Mouse (Mus musculus) kidney, adult 9 months (tissue): ENCODE data around the gene Aig1.

ENCODE experiments used
- DNase-seq: peaks from one replicate; pipeline ENCODE4 v3.0.0; 2022

Aig1 gene

DNA sequence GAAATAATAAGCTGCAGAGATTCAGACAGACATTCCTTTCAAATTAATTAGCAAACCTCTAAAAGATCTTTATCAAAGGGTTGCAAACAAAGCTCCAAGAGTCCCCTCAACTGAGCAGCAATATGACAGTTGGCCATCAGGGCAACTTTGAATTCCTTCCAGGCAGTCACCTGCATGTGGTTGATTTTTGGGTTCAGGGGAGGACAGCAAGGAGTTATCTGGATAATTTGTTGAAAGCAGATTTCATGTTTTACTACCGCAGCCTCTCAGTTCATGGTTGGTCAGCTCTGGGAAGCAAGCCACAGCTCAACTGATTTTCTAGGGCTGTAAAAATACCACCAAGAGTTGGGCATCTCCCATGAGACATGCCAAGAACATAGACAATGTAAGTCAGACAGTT is 98.1 kb downstream of the Aig1 start:
- DNase-seq: no peak

DNA sequence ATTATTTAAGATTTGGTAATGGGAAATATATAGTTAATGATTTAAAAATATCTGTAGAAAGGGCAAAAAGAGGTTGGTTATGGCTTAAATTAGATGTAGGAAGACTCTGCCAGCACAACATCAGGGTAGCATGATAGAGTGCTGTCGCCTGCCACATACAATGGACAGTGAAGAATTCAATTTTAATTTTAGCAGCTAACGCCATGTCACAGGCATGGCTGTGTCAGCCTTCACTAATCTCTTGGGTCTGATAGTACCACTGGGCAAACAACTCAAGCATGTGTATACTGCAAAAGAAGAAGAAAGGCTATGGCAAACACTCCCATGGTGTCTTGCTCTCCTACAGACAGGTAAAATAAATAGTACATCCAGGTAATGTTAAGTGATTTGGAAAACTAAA is 99.0 kb downstream of the Aig1 start:
- no peak for DNase-seq

DNA sequence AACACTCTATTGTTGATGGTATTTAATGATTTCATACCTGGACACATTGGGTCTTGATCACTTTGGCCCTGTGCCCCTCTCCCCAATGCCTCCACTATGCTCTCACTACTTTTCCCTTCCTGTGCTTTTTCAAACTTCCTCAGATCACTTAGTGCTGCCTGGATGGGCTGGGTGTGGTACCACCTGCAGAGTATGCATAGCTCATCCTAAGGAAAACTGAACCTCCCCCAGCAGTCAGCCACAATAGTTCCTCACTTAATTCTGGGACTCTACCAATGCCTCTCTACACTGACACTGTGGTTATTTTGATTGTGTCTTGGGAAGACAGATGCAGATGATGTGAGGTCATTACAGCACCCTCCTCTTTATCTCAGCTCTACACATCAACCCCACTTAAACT is 99.9 kb downstream of the Aig1 start:
- DNase-seq: no peak

DNA sequence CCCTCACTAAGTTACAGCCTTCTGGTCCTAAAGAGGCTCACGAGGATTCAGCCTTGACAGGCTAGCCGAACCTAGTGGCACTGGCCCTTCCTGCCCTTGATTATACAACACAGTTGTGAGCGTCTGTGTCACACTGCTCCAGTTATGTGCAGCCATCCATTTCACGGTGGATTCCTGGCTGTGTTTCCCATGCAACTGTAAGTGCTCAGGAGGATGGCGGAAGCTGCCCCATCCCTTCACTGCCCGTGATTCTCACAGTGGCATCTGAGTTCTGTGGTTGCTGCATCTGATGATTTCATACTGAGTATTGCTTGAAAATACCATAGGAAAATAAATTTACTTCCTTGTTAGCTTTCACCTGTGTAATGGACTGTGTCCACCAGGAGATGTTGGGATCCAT is 101.7 kb downstream of the Aig1 start:
- peak; percentile 3 for DNase-seq

DNA sequence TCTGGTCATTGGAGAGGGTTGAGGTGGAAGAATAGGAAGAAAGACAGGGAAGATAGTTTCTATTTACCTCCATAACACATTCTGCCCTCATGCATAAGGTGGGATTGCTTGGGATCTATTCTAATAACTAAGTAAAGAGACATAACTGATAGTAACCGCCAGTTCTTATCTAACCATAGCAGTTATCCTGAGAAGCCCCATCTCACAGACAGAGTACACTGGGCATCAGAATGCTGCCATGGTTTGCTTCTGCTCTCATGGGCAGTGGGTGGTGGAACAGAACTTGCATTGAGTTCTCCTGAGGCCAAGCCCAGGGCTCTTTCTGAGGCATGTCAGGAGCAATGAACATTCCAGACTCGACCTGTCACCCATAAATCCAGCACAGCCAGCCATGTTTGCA is 105.6 kb downstream of the Aig1 start:
- no peak for DNase-seq

DNA sequence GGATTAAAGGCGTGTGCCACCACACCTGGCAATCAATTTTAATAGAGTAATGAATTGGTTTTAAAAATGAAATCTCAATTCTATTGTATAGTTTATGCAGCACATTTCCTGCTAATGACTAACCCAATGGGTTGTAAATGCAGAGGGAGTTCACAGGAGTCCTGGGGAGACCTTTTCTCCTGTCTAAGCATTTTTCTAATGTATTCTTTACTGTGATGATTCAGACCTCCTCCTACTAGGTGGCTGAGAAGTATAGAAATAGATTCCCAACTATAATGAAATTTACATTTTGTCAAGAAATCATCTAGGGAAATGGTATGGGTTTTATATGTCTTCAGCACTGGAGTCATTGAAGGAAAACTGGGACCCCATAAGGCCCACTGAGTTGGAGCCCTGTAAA is 114.1 kb downstream of the Aig1 start:
- DNase-seq: no peak

DNA sequence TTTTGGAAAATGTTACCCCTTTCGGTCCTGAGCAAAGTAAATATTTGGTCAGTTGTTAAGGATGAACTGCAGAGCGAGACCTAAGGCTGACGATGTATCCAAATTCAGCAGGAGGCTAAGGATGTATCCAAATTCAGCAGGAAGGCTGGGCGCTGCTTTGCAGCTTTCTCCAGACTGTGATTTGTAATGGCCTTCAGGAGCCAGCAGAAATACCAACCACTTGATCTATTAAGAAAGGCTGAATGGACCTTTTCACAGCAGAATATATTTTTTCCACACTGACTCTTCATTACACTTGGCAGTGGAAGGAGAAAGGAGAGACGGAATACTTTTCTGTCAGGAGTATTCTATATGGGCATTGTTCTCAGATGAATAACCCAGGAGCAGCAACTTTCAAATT is 115.0 kb downstream of the Aig1 start:
- no peak for DNase-seq

DNA sequence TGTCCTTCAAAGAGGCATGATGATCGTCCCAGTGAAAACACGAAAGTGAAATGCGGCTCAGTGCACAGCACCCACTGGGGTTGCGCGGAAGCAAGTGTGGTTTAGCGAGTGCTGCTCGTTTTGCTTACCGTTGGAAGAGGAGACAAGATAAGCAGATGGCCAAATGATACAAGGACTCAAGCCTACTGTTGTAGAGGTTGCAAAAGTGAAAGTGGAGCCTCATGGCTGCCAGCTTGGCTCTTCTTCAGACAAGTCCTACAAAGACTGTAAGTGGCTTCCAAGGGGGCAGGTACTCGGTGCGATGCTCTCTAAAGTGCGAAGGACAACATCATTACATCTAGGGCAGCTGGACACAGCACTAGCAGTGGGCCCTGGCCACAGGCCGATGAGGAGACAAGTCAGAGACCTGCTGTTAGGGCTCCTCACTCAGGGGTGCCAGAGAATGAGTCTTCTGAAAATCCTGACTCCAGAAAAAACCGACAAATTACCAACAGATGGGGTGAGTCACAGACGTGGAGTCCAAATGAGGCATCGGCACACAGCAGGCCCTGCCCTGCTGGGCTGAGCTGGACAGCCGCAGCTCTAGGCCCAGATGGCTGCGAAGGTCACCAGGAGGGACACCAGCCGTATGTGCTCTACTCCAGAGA is 129.2 kb downstream of the Aig1 start:
- DNase-seq: no peak

DNA sequence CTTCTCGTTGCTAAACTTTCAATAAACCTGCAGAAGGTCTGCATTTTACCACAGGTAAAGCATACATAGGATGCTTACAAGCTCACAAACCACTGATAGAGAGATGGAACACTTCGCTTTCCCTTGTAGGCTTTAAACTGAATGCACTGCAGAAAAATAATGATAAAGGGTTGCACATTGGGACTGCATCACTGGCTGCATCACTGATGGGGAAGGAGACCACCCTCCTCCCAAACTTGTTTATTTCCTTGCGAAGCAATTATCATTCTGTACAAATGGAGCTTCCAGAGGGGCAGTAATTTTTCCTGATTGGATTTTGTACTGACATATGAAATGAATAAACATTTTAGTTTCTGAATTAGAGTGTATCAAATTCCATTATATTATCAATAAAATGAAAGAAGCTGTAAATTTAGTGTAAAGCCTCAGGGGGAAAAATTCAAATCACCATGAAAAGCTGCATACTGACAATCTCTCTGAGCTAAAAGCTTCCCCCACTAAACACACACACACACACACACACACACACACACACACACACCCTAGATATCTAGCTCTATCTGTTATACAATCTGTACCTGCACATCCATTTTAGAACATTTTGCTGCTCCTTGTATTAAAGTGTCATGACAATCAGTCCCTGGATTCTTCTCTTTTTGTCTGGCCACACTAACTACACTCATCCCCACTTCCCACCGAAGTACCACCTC is 138.6 kb downstream of the Aig1 start:
- DNase-seq: no peak

DNA sequence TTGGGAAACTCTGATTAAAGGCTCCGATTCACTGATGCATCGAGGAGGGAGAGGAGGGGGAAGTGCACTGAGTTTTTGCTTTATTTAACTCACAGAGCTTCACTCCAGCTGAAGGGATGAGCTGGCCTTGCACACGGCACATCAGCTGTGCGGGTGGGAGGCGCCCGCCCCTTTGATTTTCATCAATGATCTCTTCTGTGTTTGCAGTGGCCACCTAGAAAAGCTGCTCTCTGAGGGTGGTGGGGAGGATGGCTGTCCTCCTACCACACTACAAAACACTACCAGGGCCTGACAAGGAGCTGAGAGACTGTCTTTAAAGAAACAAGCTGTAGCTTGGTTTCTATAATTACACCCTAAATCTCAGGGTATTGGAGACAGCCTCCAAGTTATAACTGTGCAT is 141.1 kb downstream of the Aig1 start:
- no peak for DNase-seq

DNA sequence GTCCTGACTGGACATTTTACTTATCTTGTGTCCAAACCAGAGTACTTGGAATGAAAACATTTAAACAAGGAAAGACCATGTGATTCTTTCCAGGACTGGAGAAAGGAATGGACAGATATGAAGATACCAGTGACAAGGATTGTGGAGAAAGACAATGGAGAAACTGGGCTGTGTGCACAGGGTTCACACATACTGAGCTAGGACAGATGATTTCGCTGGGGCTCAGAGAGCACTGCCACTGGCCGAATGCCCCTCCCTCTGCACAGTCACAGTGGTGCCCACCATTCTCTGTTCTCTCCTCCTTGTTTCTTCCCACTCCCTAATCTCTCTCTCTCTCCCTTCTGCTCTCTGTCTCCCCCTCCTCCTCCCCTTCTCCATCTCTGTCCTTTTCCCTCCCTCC is 142.6 kb downstream of the Aig1 start:
- DNase-seq: no peak

DNA sequence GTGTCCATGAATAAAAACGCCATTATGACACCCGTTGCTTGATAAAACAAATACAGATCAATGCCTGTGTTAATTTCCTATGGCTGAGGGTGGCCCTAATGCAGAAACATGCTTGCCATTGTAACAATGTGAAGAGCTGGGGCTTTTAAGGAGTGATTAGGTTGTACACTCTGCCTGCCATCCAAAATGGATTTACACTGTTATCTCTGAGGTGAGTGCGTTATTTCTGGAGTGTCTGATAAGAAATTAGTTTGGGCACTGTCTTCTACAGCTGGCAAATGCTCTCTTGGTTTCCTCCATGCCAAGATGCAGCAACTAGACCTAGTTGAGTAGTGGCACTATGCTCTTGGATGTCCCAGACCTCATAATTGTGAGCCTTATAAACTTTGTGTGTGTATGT is 143.5 kb downstream of the Aig1 start:
- no peak for DNase-seq

DNA sequence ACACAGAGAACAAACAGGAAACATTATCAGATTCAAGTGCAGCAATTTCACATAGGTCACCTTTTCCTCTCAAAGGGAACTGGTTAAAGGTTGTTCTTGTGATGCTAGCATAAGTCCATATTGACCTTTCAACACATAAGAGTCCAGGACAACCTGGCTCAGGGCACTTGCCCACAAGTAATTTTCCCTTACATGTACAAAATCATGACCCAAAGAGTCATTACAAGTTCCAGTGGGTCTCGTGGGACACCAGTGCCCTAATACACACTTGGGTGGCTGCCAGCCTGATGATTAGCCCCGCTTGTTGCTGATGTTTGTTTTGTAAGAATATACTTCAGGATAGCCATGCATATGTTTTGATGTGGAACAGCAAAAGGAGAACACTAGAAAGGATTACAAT is 152.6 kb downstream of the Aig1 start:
- DNase-seq: peak; percentile 28

DNA sequence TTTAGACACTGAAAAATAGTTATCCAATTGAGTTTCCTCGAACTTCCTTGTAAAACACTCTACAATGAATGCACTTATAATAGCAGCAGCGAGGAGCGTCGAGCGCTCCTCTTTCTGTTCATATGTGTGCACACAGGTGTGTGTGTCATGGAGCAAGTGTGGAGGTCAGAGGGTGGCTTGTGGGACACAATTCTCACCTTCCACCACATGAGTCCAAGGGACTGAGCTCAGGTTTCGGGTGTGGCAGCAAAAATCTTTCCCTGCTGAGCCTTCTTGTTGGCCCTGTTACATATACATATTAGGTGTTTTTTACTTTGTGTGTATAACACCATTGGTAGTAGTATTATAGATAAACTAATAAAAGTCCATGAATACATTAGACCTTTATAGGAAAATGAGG is 153.2 kb downstream of the Aig1 start:
- no peak for DNase-seq

DNA sequence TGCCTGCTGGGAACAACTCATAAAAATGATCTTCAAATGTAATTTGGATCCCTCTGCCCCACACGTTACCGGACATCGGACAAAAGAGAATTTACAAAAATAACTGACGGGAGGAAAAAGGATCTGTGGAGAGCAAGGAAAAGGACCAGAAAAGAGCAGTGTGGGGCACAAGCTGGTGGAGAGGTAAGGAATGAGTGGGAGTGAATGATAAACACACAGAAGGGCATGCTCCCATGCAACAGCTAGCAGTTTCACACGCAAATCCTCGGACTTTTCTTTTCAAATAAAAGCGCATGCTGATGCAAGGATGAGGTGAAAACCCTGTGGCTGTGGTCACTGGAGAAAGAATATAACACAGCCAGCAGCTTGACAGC is 153.9 kb downstream of the Aig1 start:
- no peak for DNase-seq

DNA sequence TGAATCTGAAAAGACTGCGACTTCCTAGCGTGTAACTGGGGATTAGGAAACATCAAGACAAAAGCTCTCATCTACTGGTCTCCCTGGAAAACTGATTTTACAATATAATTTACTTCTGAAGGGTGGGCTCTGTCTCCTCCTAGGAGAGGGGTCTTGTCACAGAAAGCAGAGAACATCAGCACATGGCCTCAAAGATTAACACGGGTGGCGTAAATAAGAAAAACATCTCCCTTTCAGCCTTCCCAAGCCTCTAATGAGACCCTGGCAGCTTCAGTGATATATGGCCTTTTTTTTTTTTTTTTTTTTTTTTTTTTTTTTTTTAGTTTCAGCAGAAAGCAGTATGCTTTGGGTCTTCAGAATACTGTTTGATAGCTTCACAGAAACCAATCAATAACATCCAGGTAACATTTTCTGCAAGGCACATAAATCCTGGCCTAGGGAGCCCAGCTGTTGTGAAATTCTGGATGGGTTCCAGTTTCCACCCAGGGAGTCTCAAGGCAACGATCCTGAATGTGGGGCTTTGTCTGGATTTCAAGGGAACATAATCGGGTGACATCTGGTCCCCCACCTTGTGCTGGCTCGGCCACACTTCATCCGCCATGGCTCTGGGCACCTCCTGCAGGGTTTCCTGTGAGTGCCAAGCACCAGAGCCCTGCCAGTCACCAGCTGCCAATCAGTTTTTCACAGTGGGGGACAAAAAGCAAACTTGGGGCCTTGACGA is 154.4 kb downstream of the Aig1 start:
- peak; percentile 6 for DNase-seq

DNA sequence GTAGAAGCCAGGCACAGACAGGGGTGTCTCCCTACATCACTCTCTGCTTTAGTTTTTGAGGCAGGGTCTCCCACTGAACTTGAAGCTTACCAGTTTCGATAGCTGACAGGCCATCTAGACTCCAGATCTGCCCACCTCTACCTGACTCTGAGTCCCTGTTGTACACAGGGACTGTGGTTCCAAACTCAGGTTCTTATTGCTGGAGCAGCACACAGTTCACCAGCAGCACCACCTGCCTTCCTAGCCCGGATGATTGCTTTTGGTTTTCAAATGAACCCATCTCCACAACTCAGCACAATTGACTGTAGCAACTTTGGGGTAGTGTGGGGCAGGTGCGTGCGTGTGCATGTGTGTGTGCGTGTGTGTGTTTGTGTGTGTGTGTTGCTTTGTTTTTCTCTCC is 155.1 kb downstream of the Aig1 start:
- DNase-seq: no peak

DNA sequence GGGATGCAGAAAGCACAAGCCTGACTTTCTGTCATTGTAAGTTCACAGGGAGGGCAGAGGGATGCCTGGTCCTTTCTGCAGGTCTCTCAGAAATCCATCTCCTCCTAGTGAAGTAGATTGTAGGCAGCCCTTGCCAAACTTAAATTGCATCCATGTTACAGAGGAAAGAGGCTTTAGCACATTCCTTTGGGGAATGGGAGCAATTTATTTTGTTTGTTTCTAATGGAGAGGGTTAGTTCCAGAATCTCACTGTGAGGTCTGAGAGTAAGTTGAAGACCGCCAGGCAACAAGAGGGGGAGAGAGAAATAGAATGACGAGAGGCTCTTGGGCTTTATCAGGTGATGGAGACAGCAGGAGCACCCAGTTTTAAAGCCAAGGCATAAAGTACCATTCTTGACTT is 155.7 kb downstream of the Aig1 start:
- no peak for DNase-seq

DNA sequence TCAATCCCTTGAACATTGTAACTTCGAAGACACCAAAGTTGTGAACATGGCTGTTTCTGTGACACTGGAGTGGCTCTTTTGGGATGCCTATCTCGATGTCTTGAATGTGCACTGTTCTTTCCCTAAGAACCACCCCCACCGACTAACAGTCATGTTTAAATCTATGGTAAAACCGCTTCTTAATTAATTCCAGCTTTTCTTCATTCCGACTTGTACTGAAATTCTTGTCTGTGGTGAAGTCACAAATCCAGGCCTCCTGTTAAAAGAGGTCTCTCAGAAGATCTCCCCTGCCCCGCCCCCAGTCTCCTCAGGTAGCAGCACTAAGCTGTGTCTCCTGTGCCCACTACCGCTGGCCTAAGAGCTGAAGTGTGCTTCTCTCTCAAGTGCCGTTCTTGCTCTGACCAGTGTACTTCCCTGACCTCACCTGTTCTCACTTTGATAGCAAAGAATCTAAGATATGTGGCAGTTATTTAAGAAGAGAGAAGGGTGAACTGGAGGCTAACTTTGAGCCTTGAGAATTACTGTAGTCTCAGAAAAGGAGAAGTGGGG is 157.4 kb downstream of the Aig1 start:
- no peak for DNase-seq

DNA sequence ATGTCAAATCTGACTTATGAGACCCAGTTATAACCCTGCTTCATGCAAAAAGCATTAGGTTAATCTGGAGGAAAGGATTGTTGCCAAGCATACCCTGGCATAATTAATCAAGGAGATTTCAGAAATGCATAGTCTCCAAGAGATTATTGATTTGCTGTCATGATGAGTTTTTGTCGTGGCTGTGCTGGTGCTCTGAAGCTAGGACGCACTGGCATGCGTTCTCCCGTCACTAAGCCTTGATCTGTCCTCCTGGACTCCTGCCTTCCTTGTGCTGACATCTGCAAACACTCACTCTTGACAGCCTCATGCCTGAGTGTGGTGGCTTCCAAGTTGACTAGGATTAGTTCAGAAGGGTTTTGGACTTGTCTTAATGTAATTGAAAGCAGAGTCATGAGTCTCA is 163.0 kb downstream of the Aig1 start:
- DNase-seq: no peak

DNA sequence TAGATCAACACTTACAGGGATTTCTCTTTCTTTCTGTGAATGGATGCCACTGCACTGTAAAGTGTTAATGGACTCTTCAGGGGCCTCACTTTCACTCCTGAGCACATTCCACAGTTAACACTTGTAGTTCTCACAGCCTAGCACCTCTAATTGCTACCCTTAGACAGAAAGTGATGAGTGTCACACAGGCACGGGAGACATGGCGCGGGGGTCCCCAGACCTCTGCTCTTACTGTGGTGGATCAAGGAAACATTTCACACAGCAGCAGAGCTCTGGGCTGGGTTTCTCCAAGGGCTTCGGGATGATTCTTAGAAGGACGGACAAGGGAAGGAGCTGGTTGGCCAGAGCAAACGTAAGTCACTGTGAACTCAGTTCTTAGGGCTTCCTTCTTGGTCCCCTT is 166.1 kb downstream of the Aig1 start:
- no peak for DNase-seq

DNA sequence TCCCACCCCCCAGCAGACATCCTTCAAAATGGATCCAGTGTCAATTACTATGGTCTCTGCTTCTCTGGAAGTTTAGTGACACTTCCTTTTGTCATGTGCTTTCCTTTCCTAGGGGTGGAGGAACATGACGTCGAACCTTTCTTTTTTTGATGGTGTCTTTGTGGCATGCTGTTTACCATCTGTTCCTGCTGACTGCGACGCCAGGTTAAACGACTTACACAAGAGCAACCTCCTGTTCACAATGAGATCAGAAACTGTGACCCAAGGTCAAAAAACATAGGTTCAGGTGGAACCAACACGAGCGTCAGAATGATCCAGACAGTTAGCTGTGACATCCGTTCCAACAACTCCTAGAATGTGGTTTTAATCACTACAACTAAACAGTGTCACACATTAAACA is 166.7 kb downstream of the Aig1 start:
- no peak for DNase-seq

DNA sequence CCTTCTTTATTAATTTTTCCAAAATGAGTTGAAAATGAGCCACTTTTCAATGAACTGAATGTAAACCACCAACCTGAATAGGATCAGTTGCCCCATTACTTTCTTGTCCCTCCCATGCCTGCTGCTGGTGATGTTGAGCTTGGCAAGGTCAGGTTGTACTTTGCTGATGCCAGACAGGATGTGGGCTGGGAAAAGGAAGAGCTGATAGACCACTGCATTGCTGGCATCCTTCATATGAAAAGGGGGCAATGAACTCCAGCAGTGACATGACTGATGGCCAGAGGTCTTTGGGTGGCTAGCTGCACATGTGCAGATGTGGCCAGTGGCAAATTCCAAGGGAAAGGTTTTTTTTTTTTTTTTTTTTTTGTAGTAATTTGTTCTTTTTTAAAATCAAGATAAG is 172.5 kb downstream of the Aig1 start:
- peak; percentile 23 for DNase-seq

DNA sequence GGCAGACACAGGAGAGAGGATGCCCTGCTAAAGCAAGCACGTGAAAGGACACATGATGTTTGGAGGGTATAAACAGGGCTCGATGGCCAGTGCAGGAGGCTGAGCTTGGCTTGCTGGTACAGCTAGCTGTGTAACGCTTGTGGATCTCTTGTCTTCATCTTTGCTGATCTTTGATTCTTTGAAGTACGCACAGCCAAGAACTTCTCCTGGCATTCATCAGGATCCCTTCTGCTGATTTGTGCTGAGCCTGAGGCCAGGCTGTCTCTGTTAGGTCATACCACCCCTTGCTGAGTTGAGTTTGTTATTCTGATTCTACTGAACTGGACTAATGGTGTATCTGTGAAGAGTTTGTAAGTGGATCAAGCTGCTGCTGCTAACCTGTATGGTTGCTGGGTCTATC is 175.5 kb downstream of the Aig1 start:
- DNase-seq: no peak
